Mouse (Mus musculus) embryonic fibroblast, embryonic 13.5 days (primary cell): ENCODE measurements around the gene Mgp.

Source experiments
- CTCF ChIP-seq: IDR thresholded peaks from 2 replicates; pipeline ENCODE4 v1.5.1; 2011; ENCODE audit warnings: mild to moderate bottlenecking, control low read depth, low read length, moderate library complexity, borderline replicate concordance; ENCODE audit not compliant: insufficient read depth
- POLR2A ChIP-seq: IDR thresholded peaks from 2 replicates; pipeline ENCODE4 v1.6.1; 2011; ENCODE audit warnings: low read depth, mild to moderate bottlenecking, control low read depth, low read length, moderate library complexity

GRCm38 (mm10) chr6:136883431-136883915 lies 7.8 kb upstream of the Mgp start:
- TF ChIP-seq CTCF = no peak
- no peak for TF ChIP-seq POLR2A
